Mouse (Mus musculus) limb, embryonic 14.5 days (tissue): ENCODE data around the gene Abca5. TPM values are rescaled to one million over a fixed set of nuclear protein-coding genes. Genes with fewer than 3 reads are reported as not detected.

ENCODE experiments used
- ATAC-seq: fragments of 200-750 bp; cut with Nextera tagmentation; 2 replicates; pipeline ENCODE4 v1.8.0; 2017; ENCODE audit warnings: low read depth, moderate number of reproducible peaks, moderate TSS enrichment; ENCODE audit not compliant: low FRiP score
- DNase-seq: peaks from one replicate; pipeline ENCODE4 v3.0.0-alpha.2; 2015; ENCODE audit warnings: low spot score
- H3K27ac ChIP-seq: fragments of 300-500 bp; sonication (generic); replicated peaks from 2 replicates; pipeline ENCODE4 v1.5.1; 2014; ENCODE audit warnings: low read depth, mild to moderate bottlenecking, low read length, moderate library complexity, mixed read lengths
- H3K27me3 ChIP-seq: fragments of 300-500 bp; sonication (generic); 2 replicates; pipeline ENCODE4 v1.6.1; 2014; ENCODE audit warnings: low read length, mixed read lengths; ENCODE audit not compliant: control insufficient read depth, insufficient read depth
- H3K36me3 ChIP-seq: fragments of 300-500 bp; sonication (generic); 2 replicates; pipeline ENCODE4 v1.6.1; 2014; ENCODE audit warnings: mild to moderate bottlenecking, low read length, moderate library complexity, mixed read lengths; ENCODE audit not compliant: control insufficient read depth, insufficient read depth
- H3K4me1 ChIP-seq: fragments of 300-500 bp; sonication (generic); 2 replicates; pipeline ENCODE4 v1.6.1; 2014; ENCODE audit warnings: antibody characterized with exemption, low read length, mixed read lengths; ENCODE audit not compliant: control insufficient read depth, insufficient read depth
- H3K4me2 ChIP-seq: fragments of 300-500 bp; sonication (generic); replicated peaks from 2 replicates; pipeline ENCODE4 v1.6.1; 2014; ENCODE audit warnings: low read depth, mild to moderate bottlenecking, low read length, moderate library complexity; ENCODE audit not compliant: severe bottlenecking
- H3K4me3 ChIP-seq: fragments of 300-500 bp; sonication (generic); replicated peaks from 2 replicates; pipeline ENCODE4 v1.5.1; 2014; ENCODE audit warnings: low read length
- H3K9ac ChIP-seq: fragments of 300-500 bp; sonication (generic); 2 replicates; pipeline ENCODE4 v1.6.1; 2014; ENCODE audit warnings: mild to moderate bottlenecking, low read depth, low read length, moderate library complexity; ENCODE audit not compliant: severe bottlenecking
- H3K9me3 ChIP-seq: fragments of 300-500 bp; sonication (generic); 2 replicates; pipeline ENCODE4 v1.6.1; 2016; ENCODE audit warnings: low read length; ENCODE audit not compliant: control insufficient read depth
- POLR2A ChIP-seq: fragments of 200-500 bp; IDR thresholded peaks from 2 replicates; pipeline ENCODE4 v1.8.0; 2012; ENCODE audit warnings: inconsistent platforms, mild to moderate bottlenecking, moderate library complexity, borderline replicate concordance; ENCODE audit not compliant: insufficient read depth, insufficient read length; ENCODE audit errors: extremely low read depth
- WGBS: fragments of 180-500 bp; shearing (Covaris S2); extraction: QIAGEN DNeasy Blood & Tissue Kit; methylation state at CpG from one replicate; pipeline ENCODE4 v1.1.7; 2014; 5-methylcytosine and 5-hydroxymethylcytosine counted together
- polyA plus RNA-seq, 2 experiments: library from polyadenylated mRNA; depleted of rRNA in 1 of 2; stranded (reverse) in 1 of 2; unstranded in 1 of 2; fragments of >200 nt; fragmentation: Nextera tagmentation in 1 of 2; extraction: Ambion mirVana in 1 of 2; gene quantifications; 2 replicates each; pipeline versions ENCODE4 v1.2.1 to v1.2.3; 2012 to 2014

Gene Abca5
- polyA plus RNA-seq, 2 experiments, result 4.7 to 9.7 TPM

DNA sequence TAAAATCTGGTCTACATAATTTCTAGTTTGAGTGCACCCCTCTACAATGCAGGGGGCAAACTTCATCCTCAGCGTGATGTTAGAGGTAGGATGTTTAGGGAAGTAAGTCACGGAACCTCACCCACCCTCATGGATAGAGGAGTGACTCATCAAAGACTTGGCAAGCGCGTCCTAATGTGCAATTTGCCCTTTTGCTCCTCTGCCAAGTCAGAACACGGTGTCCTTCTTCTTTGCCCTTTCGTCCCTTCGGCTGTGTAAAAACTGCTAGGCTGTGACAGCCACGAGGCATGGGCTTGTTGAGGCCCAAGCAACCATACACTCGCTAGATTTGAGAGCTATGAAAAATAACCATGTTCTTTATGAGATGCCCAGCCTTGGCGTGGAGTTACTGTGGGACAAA lies 92.8 kb downstream of the Abca5 start:
- H3K4me1 ChIP-seq, result no peaks in the 10 kb centered on the region
- ATAC-seq (no peak), DNase-seq (no peak)
- H3K4me2 ChIP-seq, result no peak overlapping the region
- H3K36me3 ChIP-seq, result no peaks in the 10 kb centered on the region
- H3K9ac ChIP-seq, result no peak overlapping the region
- no peaks in the 10 kb centered on the region for H3K27me3 ChIP-seq
- no peak for TF ChIP-seq POLR2A
- WGBS, result 87% methylated on average over 10 of the region's 10 CpGs
- no peak overlapping the region for H3K27ac ChIP-seq
- H3K9me3 ChIP-seq, result no peaks in the 10 kb centered on the region
- H3K4me3 ChIP-seq, result no peak overlapping the region

GRCm38 (mm10) chr11:110237466-110237865 lies 100.0 kb downstream of the Abca5 start:
- no peak overlapping the region for H3K9ac ChIP-seq
- H3K27me3 ChIP-seq, result no peaks in the 10 kb centered on the region
- ATAC-seq (no peak), DNase-seq (no peak)
- 85% methylated on average over 2 of the region's 2 CpGs for WGBS
- no peaks in the 10 kb centered on the region for H3K4me1 ChIP-seq
- H3K4me2 ChIP-seq, result no peak overlapping the region
- no peaks in the 10 kb centered on the region for H3K36me3 ChIP-seq
- no peak for TF ChIP-seq POLR2A
- no peaks in the 10 kb centered on the region for H3K9me3 ChIP-seq
- H3K27ac ChIP-seq, result no peak overlapping the region
- H3K4me3 ChIP-seq, result no peak overlapping the region

GRCm38 (mm10) chr11:110232975-110233374 lies 104.5 kb downstream of the Abca5 start:
- ATAC-seq (no peak), DNase-seq (no peak)
- Histone ChIP-seq H3K4me3 (no peak overlapping the region), H3K4me2 (no peak overlapping the region), H3K36me3 (no peaks in the 10 kb centered on the region), H3K27ac (no peak overlapping the region), H3K9me3 (no peaks in the 10 kb centered on the region), H3K9ac (no peak overlapping the region), H3K27me3 (no peaks in the 10 kb centered on the region), H3K4me1 (no peaks in the 10 kb centered on the region)
- TF ChIP-seq POLR2A, result no peak

Other genes starting within 250 kb of the Abca5 start
- gene Abca8a, start 241.7 kb downstream of the Abca5 start, polyA plus RNA-seq (2012; rRNA removed), result 4.1 and 6.6 TPM in 2 replicates
- gene Abca8a, start 241.7 kb downstream of the Abca5 start, polyA plus RNA-seq (2014; fragmentation: Nextera tagmentation; extraction: Ambion mirVana), result 2.2 and 4.4 TPM in 2 replicates
- 10.4 and 10.6 TPM in 2 replicates for gene Abca9, start 169.5 kb downstream of the Abca5 start, polyA plus RNA-seq (2012; rRNA removed)
- 12.1 and 12.7 TPM in 2 replicates for gene Abca9, start 169.5 kb downstream of the Abca5 start, polyA plus RNA-seq (2014; fragmentation: Nextera tagmentation; extraction: Ambion mirVana)
- gene Abca6, start 85.9 kb downstream of the Abca5 start, polyA plus RNA-seq (2012; rRNA removed), result 1.1 and 1.4 TPM in 2 replicates
- 0.48 and 0.69 TPM in 2 replicates for gene Abca6, start 85.9 kb downstream of the Abca5 start, polyA plus RNA-seq (2014; fragmentation: Nextera tagmentation; extraction: Ambion mirVana)
- 15.2 and 17.4 TPM in 2 replicates for gene Map2k6, start 61.4 kb upstream of the Abca5 start, polyA plus RNA-seq (2012; rRNA removed)
- 23.7 and 27.5 TPM in 2 replicates for gene Map2k6, start 61.4 kb upstream of the Abca5 start, polyA plus RNA-seq (2014; fragmentation: Nextera tagmentation; extraction: Ambion mirVana)